Mouse (Mus musculus) left cerebral cortex, adult 2 months (tissue): ENCODE measurements at regions not wholly inside any gene's neighbourhood (a gene's known extent, or its start where the extent isn't known, plus 50 kb on each side); places are given as distances from the start of the nearest gene placed in this dataset.
"Not testable (repeated sequence)": the region's sequence is repeated elsewhere in the genome, so short reads cannot be mapped to it uniquely, and the experiment has no call there.

Experiments used
- DNase-seq, 2 experiments: peaks; one replicate each; pipeline ENCODE4 v3.0.0; 2021 to 2022; ENCODE audit warnings: low spot score in 2 of 2, mixed read lengths in 1 of 2; ENCODE audit errors: extremely low spot score in 1 of 2
- H3K27ac ChIP-seq: fragments of 200-600 bp; 2 replicates; pipeline ENCODE4 v1.8.1; 2022
- H3K4me3 ChIP-seq: fragments of 200-600 bp; 2 replicates; pipeline ENCODE4 v1.8.1; 2022
- CTCF ChIP-seq: fragments of 200-600 bp; IDR thresholded peaks from 2 replicates; pipeline ENCODE4 v1.8.1; 2022; ENCODE audit warnings: antibody characterized with exemption, mild to moderate bottlenecking, moderate library complexity
- intact Hi-C: fragments of 180-260 bp; cut with DNase I; formaldehyde crosslinking; loops from one replicate; pipeline ENCODE4 v1.15.1; 2025

GRCm38 (mm10) chr10:8136662-8137061 is 180.6 kb upstream of the Tab2 start:
- DNase-seq, result no peak
- intact Hi-C loops, result no loop called here
- no peak overlapping the region for H3K4me3 ChIP-seq
- no peak for TF ChIP-seq CTCF
- no peak overlapping the region for H3K27ac ChIP-seq

GRCm38 (mm10) chr10:8135272-8135671 is 179.2 kb upstream of the Tab2 start:
- Histone ChIP-seq H3K27ac (no peak overlapping the region), H3K4me3 (no peak overlapping the region)
- intact Hi-C loops, result no loop called here
- DNase-seq, result no peak
- TF ChIP-seq CTCF, result no peak

- no peak overlapping the region for H3K4me3 ChIP-seq
- no peak for DNase-seq
- H3K27ac ChIP-seq, result no peak overlapping the region
- TF ChIP-seq CTCF, result no peak
- intact Hi-C loops, result loop anchor here (5.0 kb wide), 1 partner anchor 177 kb away; the partner anchor contains the start of gene Tab2
Observed at GRCm38 (mm10) chr10:8134398-8134797, 178.4 kb upstream of the Tab2 start.

GRCm38 (mm10) chr10:8133451-8133952 is 177.5 kb upstream of the Tab2 start:
- Histone ChIP-seq H3K4me3 (no peak overlapping the region), H3K27ac (no peak overlapping the region)
- no peak for DNase-seq
- intact Hi-C loops, result loop anchor here (5.0 kb wide), 1 partner anchor 176 kb away; the partner anchor contains the start of gene Tab2
- TF ChIP-seq CTCF, result no peak

- H3K4me3 ChIP-seq, result no peak overlapping the region
- no peak for DNase-seq
- intact Hi-C loops, result loop anchor here (5.0 kb wide), 1 partner anchor 175 kb away; the partner anchor contains the start of gene Tab2
- H3K27ac ChIP-seq, result no peak overlapping the region
- TF ChIP-seq CTCF, result no peak
Observed at GRCm38 (mm10) chr10:8132795-8133194, 176.8 kb upstream of the Tab2 start.

- TF ChIP-seq CTCF, result no peak
- Histone ChIP-seq H3K4me3 (no peak overlapping the region; the same call in 1 of the 2 replicates), H3K27ac (no peak overlapping the region)
- DNase-seq, result peak; percentile 55 to 63
- intact Hi-C loops, result loop anchor here (5.0 kb wide), 1 partner anchor 173 kb away; the partner anchor contains the start of gene Tab2
Observed at GRCm38 (mm10) chr10:8130472-8131241, 174.6 kb upstream of the Tab2 start.

GRCm38 (mm10) chr10:8130057-8130456 is 174.0 kb upstream of the Tab2 start:
- intact Hi-C loops, result loop anchor here (5.0 kb wide), 1 partner anchor 173 kb away; the partner anchor contains the start of gene Tab2
- H3K27ac ChIP-seq, result no peak overlapping the region
- no peak for TF ChIP-seq CTCF
- H3K4me3 ChIP-seq, result no peak overlapping the region
- DNase-seq, result no peak

- no peak overlapping the region for H3K4me3 ChIP-seq
- intact Hi-C loops, result no loop called here
- TF ChIP-seq CTCF, result no peak
- DNase-seq, result no peak
- H3K27ac ChIP-seq, result no peak overlapping the region
Observed at GRCm38 (mm10) chr10:8124124-8124523, 168.1 kb upstream of the Tab2 start.

- intact Hi-C loops, result no loop called here
- H3K27ac ChIP-seq, result no peak overlapping the region
Observed at GRCm38 (mm10) chr10:8121895-8122294, 165.9 kb upstream of the Tab2 start.

GRCm38 (mm10) chr10:8116821-8117220 is 160.8 kb upstream of the Tab2 start:
- Histone ChIP-seq H3K4me3 (no peak overlapping the region), H3K27ac (no peak overlapping the region)
- DNase-seq, result no peak
- intact Hi-C loops, result no loop called here
- TF ChIP-seq CTCF, result no peak

More at GRCm38 (mm10) chr10:8121895-8122294, 165.9 kb upstream of the Tab2 start:
- no peak for TF ChIP-seq CTCF
- no peak for DNase-seq
- no peak overlapping the region for H3K4me3 ChIP-seq

GRCm38 (mm10) chr10:8114932-8115331 is 158.9 kb upstream of the Tab2 start:
- H3K4me3 ChIP-seq, intact Hi-C loops, H3K27ac ChIP-seq, DNase-seq: not testable (repeated sequence)

GRCm38 (mm10) chr10:8114530-8114929 is 158.5 kb upstream of the Tab2 start:
- TF ChIP-seq CTCF, result no peak
- intact Hi-C loops, result no loop called here
- no peak overlapping the region for H3K4me3 ChIP-seq
- H3K27ac ChIP-seq, result no peak overlapping the region
- no peak for DNase-seq
